Mouse (Mus musculus) Patski (cell line): ENCODE data around the gene Ang4. TPM values are rescaled to one million over a fixed set of nuclear protein-coding genes. Genes with fewer than 3 reads are reported as not detected.
"Not testable (repeated sequence)": the region's sequence is repeated elsewhere in the genome, so short reads cannot be mapped to it uniquely, and the experiment has no call there.

Source experiments
- ATAC-seq: fragments of 100-300 bp; one replicate; pipeline ENCODE4 v1.8.0; 2021
- CTCF ChIA-PET: fragments of 350-600 bp; sonication (Branson Sonifier 250); formaldehyde crosslinking; loops from one replicate; lab custom pipeline; 2022; ENCODE audit warnings: inconsistent platforms; lab: Charles Lee
- POLR2A ChIA-PET: fragments of 350-600 bp; sonication (Branson Sonifier 250); formaldehyde crosslinking; loops from one replicate; lab custom pipeline; 2022; ENCODE audit warnings: antibody characterized with exemption, inconsistent platforms; lab: Charles Lee
- DNase-seq: peaks from one replicate; pipeline ENCODE4 v3.0.0-alpha.2; 2011; ENCODE audit warnings: low read depth, low spot score
- H3K27me3 ChIP-seq: fragments of 371-371 bp; one replicate; pipeline ENCODE4 v1.5.1; 2021
- CTCF ChIP-seq: fragments of 100-300 bp; IDR thresholded peaks from one replicate; pipeline ENCODE4 v1.5.1; 2021
- in situ Hi-C: fragments of 300-500 bp; cut with MboI; formaldehyde crosslinking; loops from 3 replicates; pipeline ENCODE4 v1.11.1; 2018; ENCODE audit warnings: low pct_unique_long_range_greater_than_20kb, mixed read lengths
- polyA plus RNA-seq: library from polyadenylated mRNA; unstranded; gene quantifications from one replicate; pipeline ENCODE4 v1.2.3, GENCODE M21; 2021

Gene Ang4
- polyA plus RNA-seq: not detected

- ChIA-PET POLR2A (no interaction called here), CTCF (no interaction called here)
- no peaks in the 10 kb centered on the region for H3K27me3 ChIP-seq
- no peak for TF ChIP-seq CTCF
- in situ Hi-C loops: loop anchor here (5.0 to 10.0 kb wide), 2 partner anchors 71 to 676 kb away; no protein-coding TSS in a partner anchor
- DNase-seq (no peak), ATAC-seq (no peak)
Observed at GRCm38 (mm10) chr14:51773490-51773889, at the start of gene Ang4. Ang4 (minus strand) TSS chr14:51773590.

- no peak for DNase-seq
- no peak for ATAC-seq
- TF ChIP-seq CTCF: no peak
- ChIA-PET CTCF (no interaction called here), POLR2A (no interaction called here)
- H3K27me3 ChIP-seq: no peaks in the 10 kb centered on the region
- in situ Hi-C loops: no loop called here
Observed at GRCm38 (mm10) chr14:51799746-51800145, 26.4 kb upstream of the Ang4 start, which contains the start of gene AY358078. AY358078 (plus strand) TSS chr14:51800046.

- TF ChIP-seq CTCF: no peak
- in situ Hi-C loops: no loop called here
- DNase-seq: no peak
- ChIA-PET CTCF (no interaction called here), POLR2A (no interaction called here)
- no peak for ATAC-seq
- no peaks in the 10 kb centered on the region for H3K27me3 ChIP-seq
Observed at GRCm38 (mm10) chr14:51794106-51794505, 20.7 kb upstream of the Ang4 start.

- ATAC-seq (no peak), DNase-seq (no peak)
- peak; percentile 46 for TF ChIP-seq CTCF
Observed at GRCm38 (mm10) chr14:51789196-51789595, 15.8 kb upstream of the Ang4 start.

DNA sequence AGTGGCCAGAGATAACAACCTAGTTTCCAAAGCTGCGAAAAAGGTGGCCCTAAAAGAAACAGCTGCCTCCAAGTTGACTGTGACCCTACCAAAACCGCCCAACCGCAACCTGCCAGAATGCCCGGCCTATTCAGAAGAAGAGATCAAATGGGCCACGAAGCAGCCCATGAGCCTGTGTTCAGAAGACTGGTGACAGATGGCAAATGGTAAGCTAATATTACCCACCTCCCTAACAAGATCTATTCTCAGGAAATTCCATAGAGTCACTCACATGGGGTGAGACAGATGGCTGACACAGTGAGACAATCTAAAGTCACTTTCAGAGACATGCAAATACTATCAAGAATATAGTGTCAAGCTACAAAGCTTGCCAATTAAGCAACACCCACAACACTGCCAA is 13.7 kb upstream of the Ang4 start:
- in situ Hi-C loops: no loop called here
- DNase-seq (no peak), ATAC-seq (no peak)
- ChIA-PET CTCF (interaction anchor here (1.1 to 1.6 kb wide), 2 partner anchors 9 kb away, joined by 3 to 4 read pairs; no protein-coding TSS in a partner anchor), POLR2A (no interaction called here)
- no peaks in the 10 kb centered on the region for H3K27me3 ChIP-seq
- TF ChIP-seq CTCF: no peak

More at GRCm38 (mm10) chr14:51789196-51789595, 15.8 kb upstream of the Ang4 start:
- in situ Hi-C loops: no loop called here
- H3K27me3 ChIP-seq: no peaks in the 10 kb centered on the region
- CTCF ChIA-PET: interaction anchor here (1.3 kb wide), 1 partner anchor 73 kb away, joined by 3 read pairs; no protein-coding TSS in a partner anchor
- POLR2A ChIA-PET: no interaction called here

GRCm38 (mm10) chr14:51786335-51786734 is 12.9 kb upstream of the Ang4 start:
- ChIA-PET POLR2A (no interaction called here), CTCF (interaction anchor here (1.6 kb wide), 1 partner anchor 10 kb away, joined by 4 read pairs; no protein-coding TSS in a partner anchor)
- in situ Hi-C loops: no loop called here
- H3K27me3 ChIP-seq: no peaks in the 10 kb centered on the region
- no peak for TF ChIP-seq CTCF
- DNase-seq: no peak
- ATAC-seq: no peak

DNA sequence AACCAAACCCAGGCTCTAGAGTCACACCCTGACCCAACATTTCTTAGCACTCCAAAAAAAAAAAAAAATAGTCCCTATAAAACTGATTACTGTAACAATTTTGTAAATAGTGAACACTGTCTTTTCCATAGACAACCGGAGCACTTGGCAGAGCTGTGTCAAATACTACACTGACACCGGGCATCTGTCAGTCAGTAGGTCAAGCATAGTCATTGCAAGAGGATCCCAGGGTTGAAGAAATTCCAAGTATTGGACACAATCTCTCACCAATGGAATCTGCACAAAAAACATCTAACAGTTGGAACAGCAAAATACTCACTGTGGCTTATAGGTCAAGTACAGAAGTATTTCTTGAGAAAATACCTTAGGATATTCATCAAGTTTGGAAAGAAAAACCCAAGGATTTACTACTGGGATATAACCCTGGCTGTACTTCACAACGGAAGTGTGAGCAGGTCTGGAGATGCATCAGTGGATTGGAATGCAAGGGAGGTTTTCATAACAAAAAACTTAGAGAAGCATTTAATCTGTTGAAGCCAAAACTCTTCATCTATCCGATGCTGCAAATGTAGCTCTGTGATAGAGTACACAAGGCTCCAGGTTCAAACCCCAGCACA is 5.6 kb upstream of the Ang4 start:
- DNase-seq (peak; percentile 13), ATAC-seq (peak; percentile 93)
- CTCF ChIA-PET: interaction anchor here (1.2 kb wide), 1 partner anchor 8 kb away, joined by 3 read pairs; no protein-coding TSS in a partner anchor
- TF ChIP-seq CTCF: no peak
- POLR2A ChIA-PET: no interaction called here
- in situ Hi-C loops: loop anchor here (10.0 kb wide), 1 partner anchor 66 kb away; no protein-coding TSS in a partner anchor
- H3K27me3 ChIP-seq: no peaks in the 10 kb centered on the region

GRCm38 (mm10) chr14:51777791-51778190 is 4.4 kb upstream of the Ang4 start:
- in situ Hi-C loops: loop anchor here (10.0 kb wide), 1 partner anchor 67 kb away; no protein-coding TSS in a partner anchor

GRCm38 (mm10) chr14:51771378-51771777 is 2.0 kb downstream of the Ang4 start:
- CTCF ChIA-PET: interaction anchor here (1.9 kb wide), 1 partner anchor 673 kb away, joined by 4 read pairs; no protein-coding TSS in a partner anchor
- ATAC-seq, POLR2A ChIA-PET, H3K27me3 ChIP-seq, DNase-seq: not testable (repeated sequence)
- in situ Hi-C loops: loop anchor here (5.0 to 10.0 kb wide), 2 partner anchors 73 to 674 kb away; no protein-coding TSS in a partner anchor

More at GRCm38 (mm10) chr14:51777791-51778190, 4.4 kb upstream of the Ang4 start:
- POLR2A ChIA-PET: no interaction called here
- CTCF ChIA-PET: interaction anchor here (1.2 kb wide), 1 partner anchor 9 kb away, joined by 3 read pairs; no protein-coding TSS in a partner anchor
- TF ChIP-seq CTCF: no peak
- ATAC-seq (no peak), DNase-seq (no peak)
- no peaks in the 10 kb centered on the region for H3K27me3 ChIP-seq

- ChIA-PET POLR2A (no interaction called here), CTCF (no interaction called here)
- DNase-seq: no peak
- H3K27me3 ChIP-seq: no peaks in the 10 kb centered on the region
- no peak for ATAC-seq
- in situ Hi-C loops: no loop called here
- TF ChIP-seq CTCF: no peak
Observed at GRCm38 (mm10) chr14:51755944-51756343, 17.4 kb downstream of the Ang4 start.
